ENCODE assay signal across 20 mouse cellular contexts in genomic region chr4:139889013-139889412, GRCm38 (mm10). TPM values are rescaled to one million over a fixed set of nuclear protein-coding genes. Genes with fewer than 3 reads are reported as not detected.
A peak's percentile ranks its signal among the peaks of the same experiment; 100 is the strongest.
DNase-seq lines count a peak whose midpoint lies in the region.
"Had no signal": no experiment of that assay in that cellular context is flagged by ENCODE, and none has a peak within 500 bp of the region (broad histone marks: within the 10 kb centered on the region; RNA-seq: fewer than 3 reads in every experiment).

No protein-coding gene starts in this region.

- peak; percentile 55 to 59 for DNase-seq in cerebellum, postnatal 14 days
- no peak for DNase-seq in cerebellum, adult 9-10 months
- DNase-seq in gastrocnemius, postnatal 25 days, result peak; percentile 19
- no peak for DNase-seq in gastrocnemius, postnatal 4 days (ENCODE audit: low spot score in 2 of 2)
- peak; percentile 23 for DNase-seq in retina, postnatal 1 day
- no peak for DNase-seq in retina, embryonic 14.5 days (ENCODE audit: low spot score)
- DNase-seq: adrenal gland, adult 2 months; B cell, adult 2 months; cerebellum, adult 2 months; gastrocnemius, postnatal 14 days; heart, adult 18-20 months; heart, postnatal 36 days; kidney, adult 9 months; kidney, postnatal 10 days; layer of hippocampus, adult 9-11 months; lung, postnatal 36 days; right cerebral cortex, postnatal 14 days had no signal

RNA-seq across cellular contexts. Expression of gene Pax7, which starts 55.7 kb away (rescaled TPM):
- total RNA-seq in gastrocnemius, postnatal 25 days (2021), result 1 to 10 TPM; 1.6 to 2.4 TPM
- 10 to 100 TPM; 21.6 to 22.3 TPM for total RNA-seq in gastrocnemius, postnatal 4 days (2021)
- total RNA-seq: adrenal gland, adult 2 months; common myeloid progenitor, adult 5-6 weeks; heart, adult 18-20 months; heart, postnatal 36 days; left cerebral cortex, postnatal 14 days; megakaryocyte, adult 5-6 weeks had no signal

Comparison
In these comparisons a context has a peak if more than half of its experiments do, and no peak if none do; other contexts are left out.
1. DNase-seq: peak in cerebellum, postnatal 14 days (2 of 2), gastrocnemius, postnatal 25 days (single experiment) and retina, postnatal 1 day (single experiment); none in cerebellum, adult 9-10 months (single experiment), gastrocnemius, postnatal 4 days (0 of 2) and retina, embryonic 14.5 days (single experiment).
2. RNA of gene Pax7, which starts 55.7 kb away (total RNA-seq): 21.6 to 22.3 TPM in gastrocnemius, postnatal 4 days; 1.6 to 2.4 TPM in gastrocnemius, postnatal 25 days; every median in the first group is over 4 times any median in the second.